Mouse (Mus musculus) heart, postnatal 10 days (tissue): ENCODE measurements around the gene E130114P18Rik. TPM values are rescaled to one million over a fixed set of nuclear protein-coding genes. Genes with fewer than 3 reads are reported as not detected.

ENCODE experiments used
- DNase-seq, 2 experiments: peaks; one replicate each; pipeline ENCODE4 v3.0.0; 2021
- intact Hi-C: fragments of 180-260 bp; cut with DNase I; formaldehyde crosslinking; loops from one replicate; pipeline ENCODE4 v1.15.1; 2025
- total RNA-seq, 2 experiments: library from RNA; stranded (reverse); gene quantifications; 2 replicates each; pipeline ENCODE4 v1.2.3; 2021

E130114P18Rik gene
- total RNA-seq, 2 experiments from 2014 or later, result 0.34 to 0.47 TPM

DNA sequence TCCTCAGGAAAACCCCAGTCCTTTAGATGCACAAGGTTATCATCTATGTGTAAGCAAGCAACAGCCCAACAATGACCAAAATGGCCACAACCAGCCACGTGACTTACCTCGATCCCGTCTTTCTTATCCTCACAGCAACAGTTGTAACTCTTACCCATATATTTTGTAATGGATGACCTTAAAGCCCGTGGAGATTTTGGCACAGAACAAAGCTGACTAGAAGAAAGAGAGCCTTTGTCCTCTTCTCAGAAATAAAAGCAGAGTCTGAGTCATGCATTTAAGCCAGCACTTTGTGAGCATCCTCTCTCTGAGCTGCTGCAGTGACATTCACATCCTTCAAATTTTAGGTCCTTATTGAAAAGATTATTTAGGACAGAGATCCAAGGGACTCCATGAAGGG is 156.1 kb downstream of the E130114P18Rik start:
- intact Hi-C loops, result loop anchor here (2.0 kb wide), 1 partner anchor 123 kb away; no protein-coding TSS in a partner anchor
- DNase-seq, result no peak

DNA sequence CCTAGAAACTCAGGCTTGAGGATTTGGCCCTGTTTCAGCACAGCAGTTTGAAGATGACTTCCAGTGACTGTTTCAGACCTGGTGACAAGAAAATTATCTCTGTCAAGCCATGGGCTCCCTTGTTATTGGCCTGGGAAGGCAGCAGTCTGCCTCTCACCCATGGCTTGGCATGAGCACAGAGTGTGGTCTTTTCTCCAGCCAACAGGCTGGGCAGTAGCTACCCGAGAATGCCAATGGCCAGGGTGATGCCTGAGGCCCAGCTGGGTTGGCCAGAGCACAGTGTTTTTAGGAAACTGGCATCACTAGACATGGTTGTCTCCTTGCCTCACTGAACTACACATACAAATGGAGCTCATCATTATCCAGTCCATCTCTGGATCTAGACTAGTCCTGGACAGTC is 157.5 kb downstream of the E130114P18Rik start:
- DNase-seq, result no peak
- intact Hi-C loops, result no loop called here

DNA sequence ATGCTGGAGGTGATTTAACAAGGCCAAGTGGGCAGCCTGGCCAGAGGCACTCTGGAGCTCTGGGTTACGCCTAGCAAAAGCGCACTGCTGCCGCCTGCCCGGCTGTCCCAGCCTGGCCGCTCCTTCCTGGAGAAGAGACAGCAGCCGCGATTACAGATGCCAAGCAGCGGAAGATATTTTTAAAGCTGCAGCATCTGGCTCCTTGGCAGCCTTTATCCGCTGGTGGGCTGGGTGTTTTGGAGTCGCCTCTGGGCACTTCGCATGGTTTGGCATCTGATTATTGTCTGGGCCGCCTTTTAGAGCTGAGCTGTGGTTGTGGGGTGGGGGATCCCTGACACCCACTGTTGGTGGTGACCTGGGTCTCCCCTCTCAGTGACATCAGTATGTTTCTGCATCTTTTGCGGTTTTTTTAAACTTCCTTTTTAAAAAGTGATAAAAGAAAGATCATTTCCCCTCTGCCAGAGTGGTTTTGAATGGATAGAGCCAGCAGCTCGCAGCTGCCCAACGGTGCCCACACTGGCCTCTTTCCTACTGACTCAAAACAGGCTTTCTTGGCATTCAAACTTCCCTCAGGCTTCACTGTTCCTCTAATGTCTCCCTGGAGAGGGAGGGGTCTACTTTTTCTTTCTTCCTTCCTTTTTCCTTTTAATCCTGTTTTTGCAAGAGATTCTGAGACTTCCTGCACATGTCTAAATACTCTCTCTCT is 159.1 kb downstream of the E130114P18Rik start:
- intact Hi-C loops, result no loop called here
- peak; percentile 56 to 60 for DNase-seq

GRCm38 (mm10) chr4:97615031-97615430 is 162.8 kb downstream of the E130114P18Rik start:
- no peak for DNase-seq
- intact Hi-C loops, result no loop called here

DNA sequence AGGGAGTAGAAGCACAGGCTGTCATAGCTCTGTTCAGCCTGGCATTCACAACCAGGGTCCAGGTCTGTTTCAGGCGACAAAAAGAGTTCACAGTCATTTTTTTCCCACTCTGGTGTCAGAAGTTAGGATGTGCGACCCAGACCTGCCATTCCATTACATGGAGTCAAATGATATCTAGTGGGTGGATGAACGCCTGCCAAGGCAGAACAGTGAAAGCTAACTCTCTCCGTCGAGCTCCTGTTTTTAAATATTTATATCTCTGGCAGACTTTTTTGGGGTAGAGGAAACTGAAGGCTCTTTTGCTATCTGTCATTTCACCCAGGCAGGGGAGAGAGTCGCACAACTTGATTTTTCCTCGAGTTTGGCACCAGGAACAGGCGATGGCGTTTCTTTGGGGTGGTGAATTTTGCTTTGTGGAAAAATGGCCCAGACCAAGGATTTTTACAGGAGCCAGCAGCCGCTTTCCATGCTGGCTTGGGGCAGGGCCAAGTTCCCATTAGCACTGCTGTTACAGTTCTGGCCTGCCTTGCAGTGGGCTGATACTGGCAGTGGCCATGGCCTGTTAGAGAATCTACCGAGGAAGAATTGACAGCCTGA is 166.5 kb downstream of the E130114P18Rik start:
- peak; percentile 82 to 83 for DNase-seq
- intact Hi-C loops, result no loop called here

DNA sequence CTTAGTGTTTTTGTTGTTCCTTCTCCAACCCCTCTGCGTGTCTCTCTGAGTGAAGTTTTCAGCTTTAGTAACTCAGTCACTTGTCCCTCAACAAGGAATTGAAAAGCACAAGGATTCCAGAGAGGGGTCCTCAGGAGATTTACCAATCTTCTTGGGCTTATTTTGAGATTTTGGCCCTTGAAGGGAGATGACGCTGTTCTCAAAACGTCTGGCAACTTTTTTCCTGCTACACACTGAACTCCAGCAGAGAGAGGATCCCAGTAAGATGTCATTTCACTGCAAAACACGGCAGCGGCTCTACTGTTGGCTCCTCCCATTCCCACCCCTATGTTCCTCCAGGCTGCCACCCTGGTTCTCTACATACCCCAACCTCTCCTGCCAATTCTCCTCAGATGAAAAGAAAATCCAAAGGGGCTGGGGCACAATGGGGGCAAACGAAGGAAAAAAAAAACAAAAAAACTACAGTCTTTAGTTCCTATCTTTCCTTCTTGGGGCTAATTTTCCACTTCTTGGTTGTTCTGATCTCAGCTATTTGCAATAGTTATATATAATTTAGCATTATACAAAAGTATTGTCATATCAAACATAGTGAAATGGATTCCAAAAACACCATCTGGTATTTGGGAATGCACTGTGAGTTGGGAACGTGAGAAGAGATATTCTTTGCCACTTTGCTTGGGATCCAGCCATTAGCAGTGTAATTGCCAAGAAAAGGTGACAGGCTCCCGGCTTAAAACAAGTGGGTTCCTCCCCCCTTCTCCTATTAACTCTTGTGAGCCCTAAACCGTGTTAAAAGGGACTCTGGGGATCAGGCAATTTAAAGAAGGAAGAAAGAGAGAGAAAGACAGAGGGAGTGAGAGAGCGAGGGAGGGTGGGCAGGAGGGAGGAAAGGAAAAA is 167.8 kb downstream of the E130114P18Rik start:
- intact Hi-C loops, result no loop called here
- DNase-seq, result peak; percentile 61 to 77

- intact Hi-C loops, result no loop called here
- no peak for DNase-seq
These were observed 168.5 kb downstream of the E130114P18Rik start for GRCm38 (mm10) chr4:97609329-97609728.

GRCm38 (mm10) chr4:97608728-97609127 is 169.2 kb downstream of the E130114P18Rik start:
- DNase-seq, result no peak
- intact Hi-C loops, result no loop called here

DNA sequence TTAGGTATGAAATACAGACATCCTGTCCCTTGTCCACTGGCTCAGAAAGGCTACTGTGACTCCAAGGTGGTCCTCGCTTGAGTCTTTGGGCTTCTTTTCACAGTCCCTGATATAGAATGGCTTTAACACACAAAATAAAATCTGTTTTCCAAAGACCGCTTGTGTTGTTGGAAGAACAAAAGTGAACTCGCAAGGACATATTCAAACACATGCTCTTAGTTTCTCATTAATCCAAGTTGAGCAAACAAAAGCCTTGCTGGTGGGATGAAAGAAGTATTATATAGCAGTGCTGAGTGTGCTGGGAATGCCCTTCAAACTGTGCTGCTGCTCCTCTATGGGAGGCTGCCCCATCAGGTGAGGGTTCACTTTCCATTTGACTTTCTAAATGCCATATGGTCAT is 169.7 kb downstream of the E130114P18Rik start:
- intact Hi-C loops, result no loop called here
- DNase-seq, result no peak

- intact Hi-C loops, result no loop called here
- no peak for DNase-seq
These were observed 170.7 kb downstream of the E130114P18Rik start for GRCm38 (mm10) chr4:97607169-97607568.

DNA sequence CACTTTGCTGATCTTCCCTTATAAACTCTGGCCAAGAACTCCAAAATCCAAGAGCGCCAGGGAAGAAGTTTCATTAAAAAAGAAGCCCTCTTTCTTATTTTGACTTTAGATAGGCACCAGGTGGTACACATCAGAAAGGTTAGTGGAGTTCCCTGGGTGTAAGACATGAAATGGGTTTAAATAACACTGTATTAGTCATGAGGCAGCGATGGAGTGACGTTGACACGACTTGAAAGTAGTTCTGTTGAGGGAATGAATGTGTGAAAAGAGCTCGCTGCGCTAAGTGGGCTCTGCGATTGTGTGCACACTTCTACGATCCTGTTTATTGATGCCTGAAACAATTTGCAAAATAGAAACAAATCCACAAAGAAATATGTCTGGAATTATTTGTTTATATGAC is 171.4 kb downstream of the E130114P18Rik start:
- intact Hi-C loops, result no loop called here
- no peak for DNase-seq

DNA sequence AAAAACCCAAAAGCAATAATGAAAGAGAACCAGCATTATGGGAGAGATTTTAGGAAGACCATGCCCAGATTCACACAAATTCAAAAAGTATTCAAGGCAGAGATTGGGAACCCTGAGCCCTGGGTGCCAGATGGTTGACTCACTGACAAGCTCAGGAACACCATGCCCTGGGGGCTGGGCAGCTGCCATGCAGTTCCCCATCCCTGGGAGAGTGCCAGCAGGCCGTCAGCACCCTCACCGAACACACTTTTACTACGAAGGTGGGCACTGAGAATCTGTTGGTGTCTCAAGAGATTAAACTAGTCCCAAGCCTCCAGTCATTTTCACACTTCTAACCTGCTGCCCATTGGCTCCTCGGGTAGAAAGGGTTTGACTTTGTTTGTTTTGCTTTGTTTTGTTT is 175.3 kb downstream of the E130114P18Rik start:
- peak; percentile 79 to 84 for DNase-seq
- intact Hi-C loops, result no loop called here

DNA sequence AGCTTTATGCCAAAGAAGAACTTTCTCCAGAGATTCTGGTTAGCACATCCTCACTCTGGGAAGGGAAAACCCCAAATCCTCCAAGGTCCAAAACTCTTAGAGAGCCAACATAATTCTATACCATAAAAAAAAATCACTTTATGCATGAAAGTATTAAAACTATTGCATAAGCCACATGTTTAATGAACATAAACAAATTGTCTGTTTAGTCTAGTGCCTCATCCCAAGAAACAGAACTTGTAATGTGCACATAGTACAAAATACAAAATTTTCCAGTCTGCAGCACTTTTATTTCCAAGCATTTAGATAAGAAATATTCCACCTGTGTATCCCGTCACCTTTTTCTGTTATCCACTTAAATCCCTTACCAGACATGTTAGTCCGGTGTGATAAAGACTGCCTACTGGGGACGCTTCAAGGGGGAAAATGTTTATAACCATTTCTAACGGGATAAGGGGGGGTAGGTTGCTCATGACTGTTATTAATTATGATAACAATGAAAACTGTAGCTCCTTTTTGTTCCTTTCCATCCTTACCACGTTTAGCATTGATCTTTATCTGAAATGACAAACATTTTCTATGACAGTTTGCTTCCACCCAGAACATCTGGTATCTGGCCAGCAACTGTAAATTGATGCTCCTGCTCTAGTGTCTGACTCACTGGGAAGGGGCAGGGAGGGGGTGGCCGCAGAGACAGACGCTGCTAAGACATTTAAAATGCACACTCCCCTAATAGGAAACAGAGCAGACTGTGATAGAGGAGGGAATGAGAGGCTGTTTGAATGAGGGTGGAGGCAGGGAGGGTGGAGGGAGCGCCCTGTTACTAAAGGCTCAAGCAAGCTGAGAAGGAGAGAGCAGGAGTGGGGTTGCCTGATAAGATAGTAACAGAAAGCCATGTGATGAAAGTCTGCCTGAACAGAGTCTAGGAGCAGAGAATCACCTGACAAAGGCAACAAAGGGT is 176.7 kb downstream of the E130114P18Rik start:
- intact Hi-C loops, result no loop called here
- peak in 1 of 2 experiments; percentile 12 for DNase-seq

DNA sequence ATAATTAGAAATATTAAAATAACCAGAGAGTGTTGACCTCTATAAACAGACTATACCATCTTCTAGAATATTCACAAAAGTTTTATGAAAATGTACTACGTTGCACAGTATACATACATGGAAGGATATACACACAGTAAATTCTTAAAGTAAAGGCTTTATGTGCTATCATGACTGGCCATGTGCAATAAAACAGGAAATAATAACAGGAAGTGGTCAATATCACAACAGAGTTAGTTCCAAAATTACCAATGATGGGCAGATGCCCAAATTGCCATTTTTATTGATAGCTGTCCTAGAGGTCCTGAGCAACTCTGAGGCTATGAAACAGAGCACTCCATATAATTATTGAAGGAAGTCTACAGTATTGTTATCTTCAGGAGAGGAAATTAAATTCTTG is 180.4 kb downstream of the E130114P18Rik start:
- DNase-seq, result no peak
- intact Hi-C loops, result no loop called here

DNA sequence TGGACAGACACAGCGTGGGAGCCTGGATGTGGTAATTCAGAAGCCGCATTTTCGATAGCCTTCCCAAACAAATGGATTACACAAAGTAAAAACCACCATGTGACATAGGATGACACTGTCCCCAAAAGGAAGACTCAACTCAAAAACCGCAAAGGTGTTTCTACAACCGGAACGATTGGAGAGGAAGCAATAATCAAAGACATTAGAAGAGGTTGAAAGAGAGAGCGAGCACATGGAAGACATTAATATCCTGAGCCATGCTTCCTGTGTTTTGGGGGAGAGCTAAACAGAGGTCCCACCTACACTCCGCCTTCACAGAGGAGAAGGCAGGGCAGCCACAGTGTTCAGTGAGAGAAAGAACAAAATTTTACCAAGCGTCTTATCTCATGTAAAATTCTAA is 181.5 kb downstream of the E130114P18Rik start:
- intact Hi-C loops, result no loop called here
- DNase-seq, result no peak

DNA sequence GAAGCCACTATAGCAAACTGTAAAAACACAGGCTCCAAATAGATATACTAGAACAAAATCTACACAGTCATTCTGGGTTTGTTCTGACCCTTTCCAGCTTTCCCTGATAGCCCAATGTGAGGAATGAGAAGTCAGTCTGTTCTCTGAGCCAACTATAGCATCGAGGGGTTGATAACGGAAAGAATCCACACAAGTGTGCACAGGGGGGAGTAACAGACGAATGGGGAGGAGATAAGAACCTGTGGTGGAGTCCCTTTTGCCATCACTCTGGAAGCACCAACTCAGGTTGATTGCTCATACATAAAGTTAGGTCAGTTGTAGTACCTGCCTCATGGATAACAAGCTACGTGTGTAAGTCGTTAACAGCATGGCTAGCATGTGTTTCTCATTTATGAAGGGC is 184.0 kb downstream of the E130114P18Rik start:
- intact Hi-C loops, result loop anchor here (5.0 kb wide), 1 partner anchor 377 kb away; no protein-coding TSS in a partner anchor
- DNase-seq, result no peak

DNA sequence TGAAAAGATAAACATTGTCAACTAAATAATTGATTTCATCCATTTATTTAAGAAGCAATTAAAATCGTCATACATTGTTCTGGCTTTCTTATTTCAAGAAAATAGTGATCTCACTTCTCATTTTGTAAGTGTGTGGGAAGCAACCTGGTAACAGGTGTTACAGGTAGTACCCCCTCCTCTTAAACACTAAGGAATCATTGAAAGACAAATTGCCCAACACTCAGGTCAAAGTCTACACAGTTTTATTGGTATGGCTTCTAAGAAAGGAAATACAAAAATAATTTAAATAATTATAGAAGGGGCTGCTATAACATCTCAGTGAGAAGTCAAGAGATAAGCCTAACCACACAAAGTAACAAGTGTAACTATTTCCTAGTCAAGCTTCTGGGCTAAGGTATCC is 188.1 kb downstream of the E130114P18Rik start:
- intact Hi-C loops, result loop anchor here (5.0 kb wide), 1 partner anchor 372 kb away; no protein-coding TSS in a partner anchor
- DNase-seq, result no peak

GRCm38 (mm10) chr4:97587412-97588010 is 190.4 kb downstream of the E130114P18Rik start:
- intact Hi-C loops, result no loop called here
- DNase-seq, result no peak

DNA sequence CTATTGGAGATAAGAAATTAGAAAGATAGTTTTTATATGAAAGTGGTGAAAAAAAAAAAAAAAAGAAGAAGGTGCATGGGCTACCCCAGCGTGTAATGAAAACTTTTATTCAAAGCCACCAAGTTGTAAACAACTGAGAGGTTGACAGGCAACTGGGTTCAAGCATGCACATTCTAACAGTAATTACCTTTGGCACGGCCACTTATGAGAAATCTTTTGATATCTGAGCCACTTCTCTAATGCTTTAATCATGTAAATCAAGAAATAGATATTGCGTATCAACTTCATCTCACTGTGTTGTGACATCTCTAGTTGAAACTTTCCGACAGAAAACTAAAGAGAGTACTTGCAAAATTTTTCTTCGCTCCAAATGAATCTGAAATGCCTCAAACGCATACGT is 192.7 kb downstream of the E130114P18Rik start:
- no peak for DNase-seq
- intact Hi-C loops, result no loop called here
